Mouse (Mus musculus): ENCODE data around the gene Ern1. TPM values are rescaled to one million over a fixed set of nuclear protein-coding genes. Genes with fewer than 3 reads are reported as not detected.

The Ern1 gene
- polyA plus RNA-seq, 2 experiments, result 6.4 to 12.5 TPM

- H3K27me3 ChIP-seq (ENCODE audit: control insufficient read depth, insufficient read depth, low read length), result no peaks in the 10 kb centered on the region
- H3K9me3 ChIP-seq (ENCODE audit: control insufficient read depth, low read length), result no peaks in the 10 kb centered on the region
- H3K27ac ChIP-seq (replicated peaks; ENCODE audit: low read depth, low read length), result no peak overlapping the region
- TF ChIP-seq POLR2A (IDR thresholded peaks at IDR 0.05; ENCODE audit: borderline replicate concordance, extremely low read depth, insufficient read depth, insufficient read length), result no peak
- WGBS, result 59% methylated on average over 4 of the region's 4 CpGs
- H3K4me2 ChIP-seq (replicated peaks; ENCODE audit: low read depth, low read length, severe bottlenecking), result no peak overlapping the region
- no peak overlapping the region for H3K4me3 ChIP-seq (replicated peaks; ENCODE audit: low read length)
- no peak for ATAC-seq (ENCODE audit: low FRiP score, low read depth)
- no peak for DNase-seq (ENCODE audit: low spot score)
- no peak overlapping the region for H3K9ac ChIP-seq (ENCODE audit: low read depth, low read length, severe bottlenecking)
- no peaks in the 10 kb centered on the region for H3K4me1 ChIP-seq (ENCODE audit: control insufficient read depth, insufficient read depth, low read length)
- no peaks in the 10 kb centered on the region for H3K36me3 ChIP-seq (ENCODE audit: control insufficient read depth, insufficient read depth, low read length)
Measured at GRCm38 (mm10) chr11:106351941-106352340, 135.7 kb downstream of the Ern1 start.

GRCm38 (mm10) chr11:106351253-106351652 lies 136.4 kb downstream of the Ern1 start:
- WGBS, result 52% methylated on average over 3 of the region's 3 CpGs
- H3K9me3 ChIP-seq (ENCODE audit: control insufficient read depth, low read length), result no peaks in the 10 kb centered on the region
- no peak overlapping the region for H3K4me3 ChIP-seq (replicated peaks; ENCODE audit: low read length)
- no peak for ATAC-seq (ENCODE audit: low FRiP score, low read depth)
- no peak for TF ChIP-seq POLR2A (IDR thresholded peaks at IDR 0.05; ENCODE audit: borderline replicate concordance, extremely low read depth, insufficient read depth, insufficient read length)
- no peaks in the 10 kb centered on the region for H3K36me3 ChIP-seq (ENCODE audit: control insufficient read depth, insufficient read depth, low read length)
- no peak overlapping the region for H3K9ac ChIP-seq (ENCODE audit: low read depth, low read length, severe bottlenecking)
- no peak overlapping the region for H3K27ac ChIP-seq (replicated peaks; ENCODE audit: low read depth, low read length)
- no peaks in the 10 kb centered on the region for H3K27me3 ChIP-seq (ENCODE audit: control insufficient read depth, insufficient read depth, low read length)
- no peak overlapping the region for H3K4me2 ChIP-seq (replicated peaks; ENCODE audit: low read depth, low read length, severe bottlenecking)
- H3K4me1 ChIP-seq (ENCODE audit: control insufficient read depth, insufficient read depth, low read length), result no peaks in the 10 kb centered on the region
- no peak for DNase-seq (ENCODE audit: low spot score)

GRCm38 (mm10) chr11:106350853-106351252 lies 136.8 kb downstream of the Ern1 start:
- H3K4me3 ChIP-seq (replicated peaks; ENCODE audit: low read length), result no peak overlapping the region
- WGBS, result 50% methylated on average over 4 of the region's 5 CpGs
- DNase-seq (ENCODE audit: low spot score) (no peak), ATAC-seq (ENCODE audit: low FRiP score, low read depth) (no peak)
- no peak overlapping the region for H3K4me2 ChIP-seq (replicated peaks; ENCODE audit: low read depth, low read length, severe bottlenecking)
- H3K9me3 ChIP-seq (ENCODE audit: control insufficient read depth, low read length), result no peaks in the 10 kb centered on the region
- no peaks in the 10 kb centered on the region for H3K4me1 ChIP-seq (ENCODE audit: control insufficient read depth, insufficient read depth, low read length)
- TF ChIP-seq POLR2A (IDR thresholded peaks at IDR 0.05; ENCODE audit: borderline replicate concordance, extremely low read depth, insufficient read depth, insufficient read length), result no peak
- H3K36me3 ChIP-seq (ENCODE audit: control insufficient read depth, insufficient read depth, low read length), result no peaks in the 10 kb centered on the region
- no peak overlapping the region for H3K9ac ChIP-seq (ENCODE audit: low read depth, low read length, severe bottlenecking)
- no peaks in the 10 kb centered on the region for H3K27me3 ChIP-seq (ENCODE audit: control insufficient read depth, insufficient read depth, low read length)
- no peak overlapping the region for H3K27ac ChIP-seq (replicated peaks; ENCODE audit: low read depth, low read length)

- 80% methylated on average over 6 of the region's 6 CpGs for whole genome bisulfite sequencing
- Histone ChIP-seq H3K36me3 (ENCODE audit: control insufficient read depth, insufficient read depth, low read length) (no peaks in the 10 kb centered on the region), H3K9ac (ENCODE audit: low read depth, low read length, severe bottlenecking) (no peak overlapping the region), H3K4me1 (ENCODE audit: control insufficient read depth, insufficient read depth, low read length) (no peaks in the 10 kb centered on the region), H3K9me3 (ENCODE audit: control insufficient read depth, low read length) (no peaks in the 10 kb centered on the region), H3K27me3 (ENCODE audit: control insufficient read depth, insufficient read depth, low read length) (no peaks in the 10 kb centered on the region), H3K4me3 (replicated peaks; ENCODE audit: low read length) (no peak overlapping the region), H3K4me2 (replicated peaks; ENCODE audit: low read depth, low read length, severe bottlenecking) (no peak overlapping the region), H3K27ac (replicated peaks; ENCODE audit: low read depth, low read length) (no peak overlapping the region)
- DNase-seq (ENCODE audit: low spot score) (no peak), ATAC-seq (ENCODE audit: low FRiP score, low read depth) (no peak)
- TF ChIP-seq POLR2A (IDR thresholded peaks at IDR 0.05; ENCODE audit: borderline replicate concordance, extremely low read depth, insufficient read depth, insufficient read length), result no peak
Measured at GRCm38 (mm10) chr11:106349772-106350171, 137.9 kb downstream of the Ern1 start.

- ATAC-seq (ENCODE audit: low FRiP score, low read depth), result no peak
- DNase-seq (ENCODE audit: low spot score), result no peak
- H3K9me3 ChIP-seq (ENCODE audit: control insufficient read depth, low read length), result no peaks in the 10 kb centered on the region
- H3K36me3 ChIP-seq (ENCODE audit: control insufficient read depth, insufficient read depth, low read length), result no peaks in the 10 kb centered on the region
- H3K27me3 ChIP-seq (ENCODE audit: control insufficient read depth, insufficient read depth, low read length), result no peaks in the 10 kb centered on the region
- no peak for TF ChIP-seq POLR2A (IDR thresholded peaks at IDR 0.05; ENCODE audit: borderline replicate concordance, extremely low read depth, insufficient read depth, insufficient read length)
- H3K4me3 ChIP-seq (replicated peaks; ENCODE audit: low read length), result no peak overlapping the region
- no peak overlapping the region for H3K9ac ChIP-seq (ENCODE audit: low read depth, low read length, severe bottlenecking)
- H3K27ac ChIP-seq (replicated peaks; ENCODE audit: low read depth, low read length), result no peak overlapping the region
- H3K4me1 ChIP-seq (ENCODE audit: control insufficient read depth, insufficient read depth, low read length), result no peaks in the 10 kb centered on the region
- 44% methylated on average over 6 of the region's 6 CpGs for WGBS
- H3K4me2 ChIP-seq (replicated peaks; ENCODE audit: low read depth, low read length, severe bottlenecking), result no peak overlapping the region
Measured at GRCm38 (mm10) chr11:106344910-106345309, 142.7 kb downstream of the Ern1 start.

Other genes with a start within 250 kb of the Ern1 start
- gene Ftsj3, start 231.8 kb downstream of the Ern1 start, polyA plus RNA-seq (2012; rRNA removed), result 36.4 and 43.8 TPM in 2 replicates
- 54.6 and 55.8 TPM in 2 replicates for gene Ftsj3, start 231.8 kb downstream of the Ern1 start, polyA plus RNA-seq (2014; fragmentation: Nextera tagmentation; extraction: Ambion mirVana)
- 123 and 186 TPM in 2 replicates for gene Psmc5, start 231.7 kb downstream of the Ern1 start, polyA plus RNA-seq (2012; rRNA removed)
- gene Psmc5, start 231.7 kb downstream of the Ern1 start, polyA plus RNA-seq (2014; fragmentation: Nextera tagmentation; extraction: Ambion mirVana), result 244 and 253 TPM in 2 replicates
- 184 and 203 TPM in 2 replicates for gene Smarcd2, start 214.9 kb downstream of the Ern1 start, polyA plus RNA-seq (2012; rRNA removed)
- gene Smarcd2, start 214.9 kb downstream of the Ern1 start, polyA plus RNA-seq (2014; fragmentation: Nextera tagmentation; extraction: Ambion mirVana), result 114 and 130 TPM in 2 replicates
- 0.78 and 1.0 TPM in 2 replicates for gene Tcam1, start 211.2 kb downstream of the Ern1 start, polyA plus RNA-seq (2012; rRNA removed)
- gene Tcam1, start 211.2 kb downstream of the Ern1 start, polyA plus RNA-seq (2014; fragmentation: Nextera tagmentation; extraction: Ambion mirVana), result 0.22 and 0.66 TPM in 2 replicates
- gene Gh, start 186.0 kb downstream of the Ern1 start, polyA plus RNA-seq (2012; rRNA removed), result not detected in 2 replicates
- gene Gh, start 186.0 kb downstream of the Ern1 start, polyA plus RNA-seq (2014; fragmentation: Nextera tagmentation; extraction: Ambion mirVana), result not detected in 2 replicates
- gene Cd79b, start 173.1 kb downstream of the Ern1 start, polyA plus RNA-seq (2012; rRNA removed), result 2.6 and 2.7 TPM in 2 replicates
- gene Cd79b, start 173.1 kb downstream of the Ern1 start, polyA plus RNA-seq (2014; fragmentation: Nextera tagmentation; extraction: Ambion mirVana), result 3.0 and 5.0 TPM in 2 replicates
- 2.0 and 2.5 TPM in 2 replicates for gene Scn4a, start 134.6 kb downstream of the Ern1 start, polyA plus RNA-seq (2012; rRNA removed)
- gene Scn4a, start 134.6 kb downstream of the Ern1 start, polyA plus RNA-seq (2014; fragmentation: Nextera tagmentation; extraction: Ambion mirVana), result 0.15 and 0.30 TPM in 2 replicates
- gene Prr29, start 122.4 kb downstream of the Ern1 start, polyA plus RNA-seq (2012; rRNA removed), result 1.1 TPM in 2 replicates
- gene Prr29, start 122.4 kb downstream of the Ern1 start, polyA plus RNA-seq (2014; fragmentation: Nextera tagmentation; extraction: Ambion mirVana), result 0.59 TPM in 1 of 2 replicates, not detected in the other
- gene Icam2, start 99.8 kb downstream of the Ern1 start, polyA plus RNA-seq (2012; rRNA removed), result 32.8 and 34.5 TPM in 2 replicates
- 42.9 and 46.4 TPM in 2 replicates for gene Icam2, start 99.8 kb downstream of the Ern1 start, polyA plus RNA-seq (2014; fragmentation: Nextera tagmentation; extraction: Ambion mirVana)
- 8.0 and 8.7 TPM in 2 replicates for gene Tex2, start 125.6 kb upstream of the Ern1 start, polyA plus RNA-seq (2012; rRNA removed)
- gene Tex2, start 125.6 kb upstream of the Ern1 start, polyA plus RNA-seq (2014; fragmentation: Nextera tagmentation; extraction: Ambion mirVana), result 10.1 and 10.8 TPM in 2 replicates